Mouse (Mus musculus) left cerebral cortex, postnatal 10 days (tissue): ENCODE data around the gene Slc9a3r2. TPM values are rescaled to one million over a fixed set of nuclear protein-coding genes. Genes with fewer than 3 reads are reported as not detected.

Experiments
- DNase-seq, 2 experiments: peaks; one replicate each; pipeline ENCODE4 v3.0.0; 2021 to 2022; ENCODE audit warnings: low spot score in 2 of 2, mixed read lengths in 1 of 2; ENCODE audit errors: extremely low spot score in 1 of 2
- intact Hi-C: fragments of 180-260 bp; cut with DNase I; formaldehyde crosslinking; loops from one replicate; pipeline ENCODE4 v1.15.1; 2025
- microRNA-seq: library from miRNA; unstranded; fragments of <30 nt; microRNA quantifications from one replicate; pipeline ENCODE4 v1.2.0, GENCODE M21; 2022
- total RNA-seq, 2 experiments: library from RNA; stranded (reverse); gene quantifications; 2 replicates each; pipeline ENCODE4 v1.2.3; 2021

The Slc9a3r2 gene
- total RNA-seq, 2 experiments from 2014 or later = 55.0 to 55.2 TPM

DNA sequence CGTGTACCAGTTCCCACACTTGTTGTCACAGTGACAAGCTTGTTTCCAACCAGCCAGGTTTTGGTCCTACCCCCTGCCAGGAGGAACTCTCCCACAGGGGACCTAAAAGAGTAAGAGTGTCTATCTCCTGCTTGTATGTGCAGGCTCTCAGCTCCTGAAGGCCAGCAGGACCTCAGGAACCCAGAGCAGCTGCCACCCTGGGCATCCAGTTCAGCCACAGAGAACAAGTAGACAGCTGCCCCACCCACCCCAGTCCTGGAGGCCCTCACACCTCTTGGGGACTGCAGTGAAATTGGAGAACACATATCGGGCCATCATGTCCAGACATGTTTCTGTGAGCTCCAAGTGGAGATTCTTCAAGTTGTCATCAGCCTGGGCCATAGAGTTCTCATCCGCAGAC, 45.6 kb downstream of the Slc9a3r2 start:
- intact Hi-C loops = no loop called here
- DNase-seq = no peak

- no peak for DNase-seq
- intact Hi-C loops = no loop called here
These were observed 46.2 kb downstream of the Slc9a3r2 start for GRCm38 (mm10) chr17:24603961-24604360.

DNA sequence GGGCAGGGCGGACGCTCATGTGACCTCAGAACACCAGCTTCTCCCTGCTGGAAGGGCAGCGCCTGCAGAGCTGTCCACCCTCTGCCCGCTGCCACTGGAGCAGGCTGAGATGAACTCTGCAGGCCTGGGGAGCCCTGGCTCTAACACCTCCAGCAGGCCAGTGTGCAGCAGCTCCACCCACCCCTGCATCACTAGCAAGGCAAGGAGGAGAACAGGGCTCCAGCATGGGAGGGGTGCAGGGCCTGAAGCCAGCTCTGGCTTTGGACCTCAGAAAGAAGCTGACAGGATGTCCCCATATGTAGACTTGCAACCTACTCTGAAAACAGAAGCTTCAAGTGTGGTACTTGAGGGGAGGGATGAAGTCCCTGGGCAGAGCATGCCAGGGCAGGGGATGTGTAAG, 49.6 kb downstream of the Slc9a3r2 start:
- intact Hi-C loops = no loop called here
- no peak for DNase-seq

GRCm38 (mm10) chr17:24597989-24598388, 52.1 kb downstream of the Slc9a3r2 start:
- DNase-seq = no peak
- intact Hi-C loops = no loop called here

GRCm38 (mm10) chr17:24596471-24597183, 53.5 kb downstream of the Slc9a3r2 start:
- no peak for DNase-seq
- intact Hi-C loops = no loop called here

- intact Hi-C loops = no loop called here
- no peak for DNase-seq
These were observed 54.1 kb downstream of the Slc9a3r2 start for GRCm38 (mm10) chr17:24596073-24596466.

GRCm38 (mm10) chr17:24595126-24596072, 54.7 kb downstream of the Slc9a3r2 start:
- DNase-seq = peak; percentile 31 to 60
- intact Hi-C loops = no loop called here

- intact Hi-C loops = loop anchor here (5.0 kb wide), 1 partner anchor 33 kb away; no protein-coding TSS in a partner anchor
- no peak for DNase-seq
These were observed 55.9 kb downstream of the Slc9a3r2 start for GRCm38 (mm10) chr17:24593992-24594890.

DNA sequence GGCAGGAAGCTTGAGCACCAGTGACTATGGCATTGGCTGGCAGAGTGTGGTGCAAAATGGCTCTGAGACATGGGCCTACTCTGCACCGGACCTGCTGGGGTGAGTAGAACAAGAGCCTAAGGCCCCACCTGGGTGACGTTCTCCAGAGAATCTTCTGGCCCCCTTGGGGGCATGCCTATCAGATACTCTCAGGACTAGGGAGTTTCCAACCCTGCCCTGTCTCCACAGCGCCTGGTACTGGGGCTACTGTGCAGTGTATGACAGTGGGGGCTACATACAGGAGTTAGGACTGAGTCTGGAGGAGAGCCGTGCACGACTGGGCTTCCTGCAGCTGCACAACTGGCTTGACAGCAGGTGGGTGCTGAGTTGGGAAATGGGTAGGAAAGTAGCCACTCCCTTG, 56.9 kb downstream of the Slc9a3r2 start:
- no peak for DNase-seq
- intact Hi-C loops = loop anchor here (5.0 kb wide), 1 partner anchor 34 kb away; no protein-coding TSS in a partner anchor

- intact Hi-C loops = loop anchor here (5.0 kb wide), 1 partner anchor 36 kb away; no protein-coding TSS in a partner anchor
- no peak for DNase-seq
These were observed 58.4 kb downstream of the Slc9a3r2 start for GRCm38 (mm10) chr17:24591695-24592094.

DNA sequence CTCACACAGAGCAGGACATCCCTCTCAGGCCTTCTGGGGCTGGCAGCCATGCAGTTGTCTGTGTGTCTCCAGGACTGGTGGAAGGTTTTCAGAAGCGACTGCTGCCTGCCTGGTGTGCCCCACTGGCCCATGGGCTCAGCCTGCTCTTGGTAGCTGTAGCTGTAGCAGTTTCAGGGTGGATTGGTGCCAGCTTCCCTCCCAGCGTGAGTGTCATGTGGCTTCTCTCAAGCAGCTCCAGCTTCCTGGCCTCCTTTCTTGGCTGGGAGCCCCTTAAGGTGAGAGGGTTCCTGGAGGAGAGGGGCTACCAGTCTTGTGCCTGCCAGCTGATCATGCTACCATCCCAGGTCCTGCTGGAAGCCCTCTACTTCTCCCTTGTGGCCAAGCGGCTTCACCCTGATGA, 59.2 kb downstream of the Slc9a3r2 start:
- peak in 1 of 2 experiments; percentile 59 for DNase-seq
- intact Hi-C loops = loop anchor here (5.0 kb wide), 1 partner anchor 36 kb away; no protein-coding TSS in a partner anchor

Small RNA genes lying within 50 kb of the gene (microRNA-seq; reads per million reads assigned to microRNA genes)
- 1.1 reads per million for gene Gm24589

Other genes starting within 250 kb of the Slc9a3r2 start
- 100 to 1,000 TPM; 164 to 166 TPM for gene Rnps1, start 235.8 kb downstream of the Slc9a3r2 start, total RNA-seq
- gene Eci1, start 223.7 kb downstream of the Slc9a3r2 start, total RNA-seq = 10 to 100 TPM; 15.1 to 16.9 TPM
- gene Dnase1l2, start 207.2 kb downstream of the Slc9a3r2 start, total RNA-seq = 1 to 10 TPM; 5.7 to 6.5 TPM
- 10 to 100 TPM; 30.8 to 31.3 TPM for gene E4f1, start 180.0 kb downstream of the Slc9a3r2 start, total RNA-seq
- gene Pgp, start 179.9 kb downstream of the Slc9a3r2 start, total RNA-seq = 10 to 100 TPM; 66.4 to 66.7 TPM
- 1 to 10 TPM in 1 of 2 experiments, under 1 TPM in 1; 0.88 to 1.4 TPM for gene Bricd5, start 176.4 kb downstream of the Slc9a3r2 start, total RNA-seq
- gene Mlst8, start 171.2 kb downstream of the Slc9a3r2 start, total RNA-seq = 10 to 100 TPM; 31.6 to 37.4 TPM
- 100 to 1,000 TPM; 161 to 162 TPM for gene Caskin1, start 161.7 kb downstream of the Slc9a3r2 start, total RNA-seq
- 100 to 1,000 TPM; 105 to 107 TPM for gene Traf7, start 122.4 kb downstream of the Slc9a3r2 start, total RNA-seq
- 10 to 100 TPM; 22.6 to 29.8 TPM for gene Rab26, start 116.1 kb downstream of the Slc9a3r2 start, total RNA-seq
- gene Pkd1, start 100.5 kb downstream of the Slc9a3r2 start, total RNA-seq = 10 to 100 TPM; 60.8 to 66.7 TPM
- 100 to 1,000 TPM; 130 to 143 TPM for gene Tsc2, start 17.7 kb downstream of the Slc9a3r2 start, total RNA-seq
- 1 to 10 TPM; 4.6 to 5.9 TPM for gene Nthl1, start 17.6 kb downstream of the Slc9a3r2 start, total RNA-seq
- not detected for gene Npw, start 8.1 kb upstream of the Slc9a3r2 start, total RNA-seq
- gene Zfp598, start 19.4 kb upstream of the Slc9a3r2 start, total RNA-seq = 10 to 100 TPM; 37.2 to 38.1 TPM
- gene Syngr3, start 39.6 kb upstream of the Slc9a3r2 start, total RNA-seq = 100 to 1,000 TPM; 248 to 254 TPM
- gene Gfer, start 45.8 kb upstream of the Slc9a3r2 start, total RNA-seq = 10 to 100 TPM; 21.5 TPM
- 1 to 10 TPM; 2.7 to 5.1 TPM for gene Noxo1, start 45.9 kb upstream of the Slc9a3r2 start, total RNA-seq
- 10 to 100 TPM; 30.9 to 37.9 TPM for gene Tbl3, start 57.3 kb upstream of the Slc9a3r2 start, total RNA-seq
- gene Rnf151, start 67.7 kb upstream of the Slc9a3r2 start, total RNA-seq = under 1 TPM in 1 of 2 experiments, not detected in 1; 0.69 TPM
- gene Rps2, start 67.8 kb upstream of the Slc9a3r2 start, total RNA-seq = 100 to 1,000 TPM; 575 to 607 TPM
- gene Ndufb10, start 74.2 kb upstream of the Slc9a3r2 start, total RNA-seq = 100 to 1,000 TPM; 156 to 176 TPM
- gene Rpl3l, start 77.5 kb upstream of the Slc9a3r2 start, total RNA-seq = under 1 TPM; 0.43 to 0.49 TPM
- gene Msrb1, start 86.3 kb upstream of the Slc9a3r2 start, total RNA-seq = 10 to 100 TPM; 44.2 to 47.8 TPM
- under 1 TPM in 1 of 2 experiments, not detected in 1; 0.49 TPM for gene Hs3st6, start 102.7 kb upstream of the Slc9a3r2 start, total RNA-seq
- gene Meiob, start 154.0 kb upstream of the Slc9a3r2 start, total RNA-seq = not detected
- 100 to 1,000 TPM in 1 of 2 experiments, 10 to 100 TPM in 1; 92.4 to 102 TPM for gene Hagh, start 189.8 kb upstream of the Slc9a3r2 start, total RNA-seq
- 10 to 100 TPM; 14.8 to 16.5 TPM for gene Fahd1, start 200.0 kb upstream of the Slc9a3r2 start, total RNA-seq
- gene Igfals, start 215.7 kb upstream of the Slc9a3r2 start, total RNA-seq = under 1 TPM; 0.17 to 0.32 TPM
- 10 to 100 TPM; 37.8 to 40.2 TPM for gene Nubp2, start 236.0 kb upstream of the Slc9a3r2 start, total RNA-seq
- 10 to 100 TPM; 48.0 to 48.3 TPM for gene Spsb3, start 236.3 kb upstream of the Slc9a3r2 start, total RNA-seq
- gene Eme2, start 244.8 kb upstream of the Slc9a3r2 start, total RNA-seq = 10 to 100 TPM; 53.9 to 56.6 TPM
- 10 to 100 TPM; 58.4 to 64.8 TPM for gene Mrps34, start 244.8 kb upstream of the Slc9a3r2 start, total RNA-seq
- 10 to 100 TPM; 42.2 to 43.5 TPM for gene Nme3, start 246.2 kb upstream of the Slc9a3r2 start, total RNA-seq